Mouse (Mus musculus): ENCODE results near the gene H2-K1. TPM values are rescaled to one million over a fixed set of nuclear protein-coding genes. Genes with fewer than 3 reads are reported as not detected.
"Not testable (repeated sequence)": the region's sequence is repeated elsewhere in the genome, so short reads cannot be mapped to it uniquely, and the experiment has no call there.

H2-K1 gene
- total RNA-seq, 2 experiments from 2014 or later, result 173 to 174 TPM

DNA sequence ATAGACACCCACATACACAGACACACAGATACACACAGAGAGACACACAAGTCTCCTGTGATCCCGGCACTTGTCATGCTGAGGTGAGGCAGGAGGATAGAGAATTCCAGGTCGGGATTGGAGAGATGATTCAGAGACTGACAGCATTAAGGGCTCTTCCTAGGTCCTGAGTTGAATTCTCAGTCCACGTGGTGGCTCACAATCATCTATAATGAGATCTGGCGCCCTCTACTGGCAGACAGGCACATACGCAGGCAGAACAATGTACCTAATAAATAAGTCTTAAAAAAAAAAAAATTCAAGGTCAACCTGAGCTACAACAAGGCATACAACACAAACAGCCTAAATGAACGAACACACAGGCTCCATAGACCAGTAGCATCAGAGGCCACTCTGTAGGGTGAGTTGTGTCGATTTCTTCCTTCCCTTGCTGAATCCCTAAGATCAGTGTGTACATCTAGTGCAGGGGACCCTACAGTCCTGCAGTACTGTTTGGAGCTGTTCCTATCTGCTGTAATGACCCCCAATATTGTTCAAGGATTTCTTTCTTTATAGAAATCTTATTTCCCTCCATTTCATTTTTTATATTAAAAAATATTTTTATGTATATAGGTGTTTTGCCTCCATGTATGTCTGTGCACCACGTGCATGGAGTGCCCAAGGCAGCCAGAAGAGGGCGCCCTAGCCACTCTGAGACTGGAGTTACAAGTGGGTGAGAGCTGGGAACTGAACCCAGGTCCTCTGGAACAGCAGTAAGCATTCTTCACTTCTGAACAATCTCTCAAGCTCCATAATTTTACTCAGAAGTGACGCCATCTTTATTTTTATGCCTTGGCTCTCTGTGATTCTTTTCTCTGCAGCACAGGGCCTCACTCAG, 8.1 kb downstream of the H2-K1 start:
- DNase-seq (ENCODE audit: low spot score in 2 of 2), result peak in 1 of 2 experiments; percentile 35

DNA sequence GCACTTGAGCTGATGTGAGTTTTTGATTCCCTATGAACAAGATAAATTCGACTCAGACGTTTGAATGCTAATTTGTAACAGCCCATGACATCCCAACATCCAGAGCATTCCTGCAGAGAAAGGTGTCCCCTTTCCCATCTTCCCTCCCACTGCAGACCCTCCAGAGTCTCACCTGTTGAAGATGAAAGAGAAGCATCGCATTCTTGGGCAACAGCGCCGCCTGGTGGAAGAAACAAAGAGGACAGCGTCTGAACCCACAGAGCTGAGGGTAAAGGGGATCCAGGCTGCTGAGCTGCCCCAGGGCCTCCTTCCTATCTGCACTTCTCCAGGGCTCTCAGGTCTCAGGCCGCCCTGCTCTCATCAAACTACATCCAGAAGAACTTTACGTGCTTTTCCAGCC, 18.0 kb downstream of the H2-K1 start:
- not testable (repeated sequence) for DNase-seq (ENCODE audit: low spot score in 2 of 2)

DNA sequence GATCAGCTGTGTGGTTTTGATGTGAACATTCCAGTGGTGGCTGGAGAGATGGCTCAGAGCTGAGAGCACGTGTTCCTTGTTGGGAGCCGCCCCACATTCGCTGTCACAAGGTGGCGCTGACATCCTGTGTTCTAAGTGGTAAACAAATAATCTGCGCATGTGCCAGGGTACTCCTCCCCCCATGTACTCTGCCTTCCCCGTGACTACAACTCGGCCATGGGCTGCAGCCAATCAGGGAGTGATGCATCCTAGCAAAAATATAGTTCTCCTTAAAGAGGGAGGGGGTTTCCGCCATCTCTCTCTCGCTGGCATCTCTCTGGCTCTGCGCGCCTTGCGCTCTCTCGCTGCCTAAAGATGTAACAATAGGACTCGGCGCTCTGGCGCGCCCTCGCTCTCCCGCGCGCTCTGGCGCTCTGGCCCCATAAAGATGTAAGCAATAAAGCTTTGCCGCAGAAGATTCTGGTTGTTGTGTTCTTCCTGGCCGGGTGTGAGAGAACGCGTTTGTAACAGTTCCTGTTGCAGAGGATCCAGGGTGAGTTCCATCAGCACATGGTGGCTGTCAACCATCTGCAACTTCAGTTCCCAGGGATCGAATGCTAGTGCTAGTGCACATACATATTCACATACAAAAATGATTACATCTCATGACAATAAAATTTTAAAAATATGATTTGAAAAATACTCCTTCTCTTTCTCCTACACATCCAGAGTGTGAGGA, 18.8 kb downstream of the H2-K1 start:
- DNase-seq (ENCODE audit: low spot score in 2 of 2), result peak; percentile 40 to 72

DNA sequence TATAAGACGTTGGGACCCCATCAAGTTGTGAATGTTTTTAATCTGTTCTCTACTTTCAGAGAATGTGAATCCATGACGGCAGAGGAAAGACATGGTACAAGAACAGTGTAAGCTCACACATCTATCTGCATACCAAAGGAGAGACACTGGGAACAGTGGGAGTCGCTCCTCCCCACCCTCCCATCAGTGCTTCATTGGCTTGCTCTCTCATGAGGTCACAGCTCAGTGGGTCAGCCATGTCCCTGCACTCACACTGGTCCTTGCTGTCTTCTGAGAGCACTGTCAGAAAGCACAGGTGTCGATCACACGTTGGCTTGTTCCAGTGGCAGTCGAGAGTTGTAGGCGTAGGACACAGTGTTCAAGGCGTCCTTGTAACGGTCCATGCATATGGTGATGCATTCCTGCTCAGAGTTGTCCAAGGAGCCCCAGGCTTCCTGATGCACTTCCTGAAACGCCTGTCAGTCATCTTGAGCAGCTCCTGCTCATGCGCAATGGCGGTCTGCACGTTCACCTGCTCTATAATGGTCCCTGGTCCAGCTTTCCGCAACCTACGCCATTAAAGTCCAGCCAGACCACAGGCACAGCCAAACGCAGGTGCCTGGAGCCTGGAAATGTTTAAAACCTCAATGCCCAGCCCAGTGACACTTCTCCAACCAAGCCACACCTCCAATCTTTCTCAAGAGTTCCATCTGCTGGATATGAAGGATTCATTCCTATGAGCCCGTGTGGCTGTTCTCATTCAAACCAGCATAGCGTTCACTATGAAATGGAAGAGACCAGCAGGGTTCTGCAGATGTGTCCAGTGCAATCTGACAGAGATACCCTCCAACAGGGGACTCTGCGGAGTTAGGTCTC, 19.7 kb downstream of the H2-K1 start:
- DNase-seq (ENCODE audit: low spot score in 2 of 2), result no peak

DNA sequence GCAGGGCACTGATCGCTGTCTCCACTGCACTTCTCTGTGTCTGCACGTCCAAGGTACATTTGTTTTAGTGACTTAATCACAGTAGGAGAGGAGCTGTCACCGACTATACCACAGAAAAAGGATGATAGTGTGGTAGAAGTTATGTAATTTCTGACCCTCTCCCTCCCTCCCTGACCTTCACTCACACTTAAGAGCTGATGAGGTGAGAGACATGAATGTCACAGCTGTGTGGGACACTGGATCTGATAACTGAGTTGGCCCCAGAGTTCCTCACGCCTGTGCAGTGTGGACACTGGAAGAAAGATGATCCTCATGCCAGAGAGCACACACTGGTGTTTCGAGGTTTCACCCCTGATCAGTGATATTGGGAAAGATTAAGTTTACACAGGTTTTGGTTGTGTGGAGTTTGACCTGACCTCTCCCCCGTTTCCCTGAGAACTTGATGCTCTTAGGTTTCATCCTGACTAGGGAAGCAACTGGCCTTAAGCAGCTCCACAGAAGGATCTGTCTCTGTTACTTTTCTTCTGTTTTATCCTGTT, 20.6 kb downstream of the H2-K1 start:
- DNase-seq (ENCODE audit: low spot score in 2 of 2), result no peak

DNA sequence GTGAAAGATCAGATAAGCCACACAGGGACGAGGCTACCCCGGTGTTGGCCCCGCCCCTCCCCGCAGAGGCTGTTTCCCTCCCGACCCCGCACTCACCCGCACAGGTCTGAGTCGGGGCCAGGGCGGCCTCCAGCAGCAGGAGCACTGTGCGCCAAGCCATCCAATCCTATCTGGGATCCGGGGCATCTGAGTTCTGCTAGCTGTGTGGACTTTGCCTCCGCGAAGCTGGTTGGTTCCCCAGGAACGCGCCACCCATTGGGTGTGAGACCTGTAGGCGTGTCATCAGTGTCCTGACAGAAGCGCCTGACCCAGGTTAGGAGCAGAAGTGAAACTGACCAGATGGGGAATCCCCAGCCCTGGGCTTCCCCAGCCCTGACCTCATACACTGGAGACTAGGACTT, 21.5 kb downstream of the H2-K1 start:
- DNase-seq (ENCODE audit: low spot score in 2 of 2), result peak in 1 of 2 experiments; percentile 51

DNA sequence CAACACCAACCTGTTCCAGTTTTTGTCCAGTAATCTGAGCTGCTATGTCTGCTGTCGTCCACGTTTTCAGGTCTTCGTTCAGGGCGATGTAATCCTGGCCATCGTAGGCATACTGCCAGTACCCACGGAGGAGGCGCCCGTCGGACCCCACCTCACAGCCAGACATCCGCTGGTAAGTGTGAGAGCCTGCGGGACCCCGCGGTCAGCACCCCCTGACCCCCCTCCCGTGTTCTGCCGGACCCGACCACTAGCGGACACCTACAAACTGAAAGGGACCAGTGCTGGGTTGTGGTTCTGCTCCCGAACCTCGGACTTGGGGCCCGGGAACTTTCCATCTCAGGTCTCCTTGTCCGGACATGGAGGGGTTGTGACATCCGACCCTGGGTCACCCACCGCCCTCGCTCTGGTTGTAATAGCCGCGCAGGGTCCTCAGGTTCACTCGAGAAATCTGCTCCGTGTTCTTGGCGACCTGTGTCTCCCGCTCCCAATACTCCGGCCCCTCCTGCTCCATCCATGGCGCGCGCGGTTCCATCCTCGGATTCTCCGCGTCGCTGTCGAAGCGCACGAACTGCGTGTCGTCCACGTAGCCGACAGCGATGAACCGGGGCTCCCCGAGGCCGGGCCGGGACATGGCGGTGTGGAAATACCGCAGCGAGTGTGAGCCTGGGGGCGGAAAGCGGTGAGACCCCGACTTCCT, 22.1 kb downstream of the H2-K1 start:
- DNase-seq (ENCODE audit: low spot score in 2 of 2), result no peak

DNA sequence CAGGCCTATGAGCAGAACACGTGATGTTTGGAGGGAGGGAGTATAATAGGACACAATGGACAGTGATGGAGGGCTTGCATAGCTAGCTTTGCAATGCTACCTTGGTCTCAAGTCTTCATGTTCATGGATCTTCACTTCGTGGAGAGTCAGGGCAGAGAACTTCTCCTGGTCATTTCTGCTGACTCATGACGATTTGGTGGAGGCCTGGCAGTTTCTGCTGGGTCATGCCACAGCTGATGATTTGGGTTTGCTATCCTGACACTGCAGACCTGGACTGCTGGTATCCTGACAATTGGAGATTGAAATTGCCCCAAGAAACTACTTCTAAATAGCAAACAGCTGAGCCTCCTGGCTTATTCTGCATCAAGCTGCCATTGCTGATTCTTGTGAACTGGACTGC, 26.6 kb downstream of the H2-K1 start:
- no peak for DNase-seq (ENCODE audit: low spot score in 2 of 2)

DNA sequence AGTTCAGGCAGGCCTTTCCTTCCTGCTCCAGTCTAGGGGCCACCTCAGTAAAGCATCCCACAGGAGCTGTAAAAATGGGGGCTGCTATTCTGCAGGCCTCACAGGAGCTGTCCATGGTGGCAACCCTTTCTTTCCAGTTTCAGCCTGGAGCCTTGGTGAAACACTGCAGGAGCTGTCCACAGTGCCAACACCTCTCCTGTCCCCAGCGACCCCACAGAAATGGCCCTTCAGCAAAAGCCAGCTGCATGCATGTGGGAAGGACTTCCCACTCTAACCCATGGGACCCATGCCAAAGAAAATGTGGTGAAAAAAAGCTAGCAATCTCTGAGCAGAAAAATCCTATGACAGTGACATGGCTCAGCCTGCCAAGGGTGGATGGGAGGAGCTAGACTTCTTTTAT, 27.5 kb downstream of the H2-K1 start:
- no peak for DNase-seq (ENCODE audit: low spot score in 2 of 2)

DNA sequence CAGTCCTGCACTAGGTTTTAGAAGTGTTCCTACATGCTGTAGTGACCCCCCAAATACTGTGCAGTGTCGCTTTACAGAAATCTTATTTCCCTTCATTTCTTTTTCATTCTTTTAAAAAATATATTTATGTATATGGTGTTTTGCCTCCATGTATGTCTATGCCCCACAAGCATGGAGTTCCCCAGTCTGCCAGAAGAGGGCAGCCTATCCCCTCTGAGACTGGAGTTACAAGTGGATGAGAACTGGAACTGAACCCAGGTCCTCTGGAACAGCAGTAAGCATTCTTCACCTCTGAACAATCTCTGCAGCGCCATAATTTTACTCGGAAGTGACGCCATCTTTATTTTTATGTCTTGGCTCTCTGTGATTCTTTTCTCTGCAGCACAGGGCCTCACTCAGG, 30.8 kb downstream of the H2-K1 start:
- DNase-seq (ENCODE audit: low spot score in 2 of 2), result no peak

DNA sequence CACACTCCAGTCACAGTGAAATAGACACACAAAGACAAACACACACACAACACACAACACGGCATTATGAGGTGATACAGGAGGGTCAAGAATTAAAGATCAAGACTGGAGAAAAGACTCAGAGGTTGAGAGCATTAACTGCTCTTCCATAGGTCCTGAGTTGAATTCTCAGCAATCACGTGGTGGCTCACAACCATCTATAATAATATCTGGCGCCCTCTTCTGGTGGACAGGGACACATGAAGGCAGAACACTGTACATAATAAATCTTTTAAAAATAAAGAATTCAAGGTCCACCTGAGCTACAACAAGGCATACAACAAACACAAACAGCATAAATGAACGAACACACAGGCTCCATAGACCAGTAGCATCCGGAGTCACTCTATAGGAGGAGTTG, 31.2 kb downstream of the H2-K1 start:
- no peak for DNase-seq (ENCODE audit: low spot score in 2 of 2)

DNA sequence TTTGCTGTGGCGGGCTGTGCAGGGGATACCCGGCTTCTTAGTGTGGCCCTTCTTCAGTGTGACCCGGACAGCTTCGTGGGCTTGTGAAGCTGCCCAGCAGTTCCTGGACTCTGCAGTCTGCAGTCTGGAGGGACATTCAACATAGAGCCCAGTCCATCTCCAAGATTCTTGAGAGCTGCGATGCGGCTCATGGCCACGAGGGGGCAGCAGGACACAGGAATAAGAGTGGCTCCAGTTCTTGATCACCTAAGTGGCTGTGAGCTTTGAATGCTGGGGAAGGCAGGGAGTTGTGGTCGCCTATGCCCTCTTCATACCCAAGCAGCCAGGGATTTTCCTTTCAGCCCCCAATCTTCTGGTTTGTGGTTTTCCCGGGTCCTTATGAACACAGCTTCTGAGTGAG, 31.7 kb downstream of the H2-K1 start:
- peak in 1 of 2 experiments; percentile 66 for DNase-seq (ENCODE audit: low spot score in 2 of 2)

DNA sequence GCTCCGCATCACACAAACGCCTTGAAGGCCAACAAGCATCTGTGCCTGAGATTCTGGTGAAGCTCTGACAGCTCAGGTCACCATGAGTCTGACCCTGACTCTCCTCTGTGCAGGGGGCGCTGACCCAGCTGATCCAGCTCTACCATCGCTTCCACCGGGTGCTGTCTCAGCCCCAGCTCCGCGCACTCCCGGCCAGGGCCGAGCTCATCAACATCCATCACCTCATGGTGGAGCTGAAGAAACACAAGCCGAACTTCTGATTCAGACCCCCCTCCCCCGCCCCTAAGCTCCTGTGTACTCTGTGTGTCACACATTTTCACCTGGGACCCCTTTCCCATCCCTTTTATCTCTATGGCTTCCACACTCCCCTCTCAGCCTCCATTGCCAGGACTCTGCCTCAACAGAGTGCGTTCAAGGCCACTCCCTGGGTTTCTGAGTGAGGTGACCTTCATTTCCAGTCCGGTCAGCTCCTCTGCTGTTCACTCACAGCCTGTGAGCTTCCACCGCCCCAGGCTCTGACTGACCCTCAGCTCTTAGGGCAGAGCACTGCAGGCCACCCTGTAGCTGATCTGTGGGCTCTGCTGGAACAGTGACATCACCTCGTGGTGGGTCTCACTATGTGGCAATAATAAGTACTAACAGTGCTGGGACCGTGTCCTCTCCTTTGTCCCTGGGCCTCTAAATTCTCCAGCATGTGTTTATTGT, 34.1 kb downstream of the H2-K1 start:
- no peak for DNase-seq (ENCODE audit: low spot score in 2 of 2)

DNA sequence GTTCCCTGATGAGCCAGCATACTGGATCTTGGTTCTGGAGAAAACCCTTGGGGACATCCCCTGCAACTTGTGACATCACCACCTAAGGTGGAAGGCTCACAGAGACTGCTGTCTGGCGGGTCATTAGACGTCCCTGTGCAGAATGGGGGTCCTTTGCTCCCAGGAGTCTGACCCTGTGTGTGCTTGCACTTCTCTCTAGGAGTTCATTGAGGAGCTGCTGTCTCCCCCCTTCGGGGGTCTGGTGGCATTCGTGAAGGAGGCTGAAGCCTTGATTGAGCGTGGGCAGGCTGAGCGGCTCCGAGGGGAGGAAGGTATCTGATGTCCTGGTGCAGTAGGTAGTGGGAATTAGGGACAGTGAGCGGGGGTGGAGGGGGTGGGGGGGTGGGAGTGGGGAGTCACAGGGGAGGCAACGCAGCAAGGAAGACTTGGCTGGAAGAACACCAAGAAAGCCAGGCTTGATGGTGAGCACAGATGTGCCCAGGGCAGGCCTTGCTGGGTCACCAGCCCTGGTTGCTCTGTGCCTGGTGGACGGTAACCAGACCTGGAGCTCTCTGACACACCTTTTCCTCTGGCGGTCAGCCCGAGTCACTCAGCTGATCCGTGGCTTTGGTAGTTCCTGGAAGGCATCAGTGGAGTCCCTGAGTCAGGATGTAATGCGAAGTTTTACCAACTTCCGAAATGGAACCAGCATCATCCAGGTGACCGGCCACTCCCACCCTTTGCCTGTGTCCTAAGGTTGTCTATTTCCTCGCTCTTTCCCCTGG, 34.9 kb downstream of the H2-K1 start:
- no peak for DNase-seq (ENCODE audit: low spot score in 2 of 2)

DNA sequence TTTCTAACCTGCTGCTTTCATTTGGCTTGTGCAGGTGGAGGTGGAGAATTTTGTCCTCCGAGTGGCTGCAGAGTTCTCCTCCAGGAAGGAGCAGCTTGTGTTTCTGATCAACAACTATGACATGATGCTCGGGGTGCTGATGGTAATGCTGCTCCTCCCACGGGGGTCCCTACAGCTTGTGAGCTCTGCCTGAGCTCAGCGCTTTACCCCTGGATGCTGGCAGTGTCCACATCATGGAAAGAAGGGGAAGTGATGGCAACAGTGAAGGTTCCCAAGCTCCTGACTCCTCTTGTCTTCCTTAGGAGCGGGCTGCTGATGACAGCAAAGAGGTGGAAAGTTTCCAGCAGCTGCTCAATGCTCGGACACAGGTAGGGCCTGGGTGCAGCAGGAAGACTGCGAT, 37.3 kb downstream of the H2-K1 start:
- no peak for DNase-seq (ENCODE audit: low spot score in 2 of 2)

DNA sequence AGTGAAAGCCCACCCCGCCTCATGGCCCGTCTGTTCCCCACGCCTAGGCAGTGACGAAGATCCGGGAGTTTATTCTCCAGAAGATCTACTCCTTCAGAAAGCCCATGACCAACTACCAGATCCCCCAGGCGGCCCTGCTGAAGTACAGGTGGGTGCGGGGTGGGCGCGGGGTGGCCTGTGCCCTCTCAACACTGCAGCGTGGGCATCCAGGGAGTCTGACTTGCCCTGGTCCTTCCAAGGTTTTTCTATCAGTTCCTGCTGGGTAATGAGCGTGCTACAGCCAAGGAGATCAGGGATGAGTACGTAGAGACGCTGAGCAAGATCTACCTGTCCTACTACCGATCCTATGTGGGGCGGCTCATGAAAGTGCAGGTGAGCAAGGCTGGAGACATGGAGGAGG, 40.2 kb downstream of the H2-K1 start:
- no peak for DNase-seq (ENCODE audit: low spot score in 2 of 2)

DNA sequence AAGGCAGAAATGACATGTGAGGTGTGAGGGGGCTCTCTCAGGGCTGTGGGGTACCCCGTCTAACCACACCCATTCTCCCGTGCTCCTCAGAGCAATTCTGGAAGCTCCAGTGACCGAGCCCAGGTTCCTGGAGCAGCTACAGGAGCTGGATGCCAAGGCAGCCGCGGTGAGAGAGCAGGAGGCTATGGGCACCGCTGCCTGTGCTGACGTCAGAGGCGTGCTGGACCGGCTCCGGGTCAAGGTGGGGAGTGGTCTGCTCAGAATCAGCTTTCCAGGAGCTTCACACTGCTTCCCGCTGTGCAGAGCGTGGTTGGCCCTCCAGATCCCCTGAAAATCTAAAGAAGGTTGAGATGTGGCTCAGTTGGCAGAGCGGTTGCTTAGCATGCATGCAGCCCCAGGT, 41.0 kb downstream of the H2-K1 start:
- no peak for DNase-seq (ENCODE audit: low spot score in 2 of 2)

DNA sequence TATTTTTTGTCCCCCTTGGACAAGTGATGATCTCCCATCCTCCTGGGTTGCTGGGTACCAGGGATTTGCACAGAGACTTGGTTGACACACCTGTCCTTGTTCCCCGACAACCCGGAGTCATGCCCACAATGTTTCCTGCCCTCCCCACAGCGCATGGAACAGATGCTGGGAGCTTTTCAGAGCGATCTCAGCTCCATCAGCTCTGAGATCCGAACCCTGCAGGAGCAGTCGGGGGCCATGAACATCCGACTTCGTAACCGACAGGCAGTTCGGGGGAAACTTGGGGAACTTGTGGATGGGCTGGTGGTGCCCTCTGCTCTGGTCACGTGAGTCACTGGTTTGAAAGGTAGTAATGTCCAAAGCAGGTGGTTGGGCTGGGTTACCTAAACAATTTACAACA, 41.7 kb downstream of the H2-K1 start:
- no peak for DNase-seq (ENCODE audit: low spot score in 2 of 2)

DNA sequence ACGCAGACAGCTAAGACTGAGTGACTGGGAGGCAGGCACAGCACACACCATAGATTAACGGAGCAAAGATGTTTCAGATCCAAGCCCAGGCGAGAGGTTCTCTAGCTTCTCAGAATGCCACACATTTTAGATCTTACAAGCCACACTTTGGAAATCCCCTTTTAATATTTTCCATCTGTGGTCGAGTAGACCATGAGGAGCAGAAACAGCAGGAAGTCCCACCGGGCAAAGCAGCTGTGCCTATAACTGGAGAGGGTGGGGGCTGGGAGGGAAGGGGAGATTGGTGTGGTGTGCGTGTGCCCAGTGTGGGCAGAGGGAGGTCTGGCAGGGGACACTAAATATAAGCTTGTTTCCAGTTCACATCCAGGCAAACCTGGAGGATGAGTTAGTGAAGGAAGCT, 42.7 kb downstream of the H2-K1 start:
- DNase-seq (ENCODE audit: low spot score in 2 of 2), result no peak

All from adrenal gland, postnatal 4 days (tissue).